Mouse (Mus musculus): ENCODE measurements around the gene Bcor. TPM values are rescaled to one million over a fixed set of nuclear protein-coding genes. Genes with fewer than 3 reads are reported as not detected.

Gene Bcor
- polyA plus RNA-seq, 1 experiment from 2014 or later = 23.5 TPM

GRCm38 (mm10) chrX:12153141-12154095 lies 6.7 kb downstream of the Bcor start:
- Histone ChIP-seq H3K4me1 (replicated peaks; ENCODE audit: control insufficient read depth, insufficient read depth, low read length) (peaks cover 8% of the 10 kb centered on the region; the same call in 1 of the 2 replicates), H3K4me2 (ENCODE audit: low read depth, low read length, severe bottlenecking) (no peak overlapping the region), H3K9ac (ENCODE audit: low read length) (no peak overlapping the region), H3K27ac (ENCODE audit: low read depth, low read length) (no peak overlapping the region), H3K9me3 (ENCODE audit: control insufficient read depth, low read length) (no peaks in the 10 kb centered on the region), H3K4me3 (ENCODE audit: low read depth, low read length) (no peak overlapping the region), H3K27me3 (ENCODE audit: control insufficient read depth, insufficient read depth, low read length) (peaks cover 62% of the 10 kb centered on the region), H3K36me3 (ENCODE audit: control insufficient read depth, insufficient read depth, low read length) (no peaks in the 10 kb centered on the region)
- 8% methylated on average over 31 of the region's 31 CpGs for WGBS
- peak; percentile 72 for DNase-seq (ENCODE audit: low spot score)
- ATAC-seq (replicated peaks; ENCODE audit: low FRiP score) = no peak

- peaks cover 53% of the 10 kb centered on the region for H3K27me3 ChIP-seq (ENCODE audit: control insufficient read depth, insufficient read depth, low read length)
- peak overlapping the region; percentile 50 for H3K4me2 ChIP-seq (ENCODE audit: low read depth, low read length, severe bottlenecking)
- ATAC-seq (replicated peaks; ENCODE audit: low FRiP score) = 0 out of 2 replicates have a peak, but pooled peaks have one; percentile 10
- no peaks in the 10 kb centered on the region for H3K36me3 ChIP-seq (ENCODE audit: control insufficient read depth, insufficient read depth, low read length)
- peak; percentile 57 for DNase-seq (ENCODE audit: low spot score)
- peak overlapping the region; percentile 6; the same call in 1 of the 2 replicates for H3K4me3 ChIP-seq (ENCODE audit: low read depth, low read length)
- H3K9me3 ChIP-seq (ENCODE audit: control insufficient read depth, low read length) = no peaks in the 10 kb centered on the region
- no peak overlapping the region for H3K27ac ChIP-seq (ENCODE audit: low read depth, low read length)
- H3K9ac ChIP-seq (ENCODE audit: low read length) = peak overlapping the region; percentile 23
- peaks cover 7% of the 10 kb centered on the region; the same call in 1 of the 2 replicates for H3K4me1 ChIP-seq (replicated peaks; ENCODE audit: control insufficient read depth, insufficient read depth, low read length)
- WGBS = 8% methylated on average over 40 of the region's 42 CpGs
These were observed 7.9 kb downstream of the Bcor start for GRCm38 (mm10) chrX:12151996-12152904.

- H3K4me1 ChIP-seq (replicated peaks; ENCODE audit: control insufficient read depth, insufficient read depth, low read length) = peaks cover 6% of the 10 kb centered on the region; the same call in 1 of the 2 replicates
- H3K4me2 ChIP-seq (ENCODE audit: low read depth, low read length, severe bottlenecking) = peak overlapping the region; percentile 50
- H3K27me3 ChIP-seq (ENCODE audit: control insufficient read depth, insufficient read depth, low read length) = peaks cover 46% of the 10 kb centered on the region
- ATAC-seq (replicated peaks; ENCODE audit: low FRiP score) (peak; percentile 37; the same call in 1 of the 2 replicates), DNase-seq (ENCODE audit: low spot score) (peak; percentile 62)
- peak overlapping the region; percentile 10; the same call in 1 of the 2 replicates for H3K4me3 ChIP-seq (ENCODE audit: low read depth, low read length)
- H3K9ac ChIP-seq (ENCODE audit: low read length) = peak overlapping the region; percentile 23
- no peak overlapping the region for H3K27ac ChIP-seq (ENCODE audit: low read depth, low read length)
- H3K9me3 ChIP-seq (ENCODE audit: control insufficient read depth, low read length) = no peaks in the 10 kb centered on the region
- no peaks in the 10 kb centered on the region for H3K36me3 ChIP-seq (ENCODE audit: control insufficient read depth, insufficient read depth, low read length)
- WGBS = 4% methylated on average over 43 of the region's 43 CpGs
These were observed 8.7 kb downstream of the Bcor start for GRCm38 (mm10) chrX:12151269-12151995.

- DNase-seq (ENCODE audit: low spot score) (no peak), ATAC-seq (replicated peaks; ENCODE audit: low FRiP score) (no peak)
- H3K4me1 ChIP-seq (replicated peaks; ENCODE audit: control insufficient read depth, insufficient read depth, low read length) = 0 out of 2 replicates have a peak, but pooled peaks cover 6% of the 10 kb centered on the region
These were observed 9.7 kb downstream of the Bcor start for GRCm38 (mm10) chrX:12150425-12150824.

GRCm38 (mm10) chrX:12146263-12146662 lies 13.9 kb downstream of the Bcor start:
- 84% methylated on average over 2 of the region's 2 CpGs for WGBS
- 0 out of 2 replicates have a peak, but pooled peaks cover 4% of the 10 kb centered on the region for H3K4me1 ChIP-seq (replicated peaks; ENCODE audit: control insufficient read depth, insufficient read depth, low read length)
- no peak overlapping the region for H3K9ac ChIP-seq (ENCODE audit: low read length)
- H3K4me2 ChIP-seq (ENCODE audit: low read depth, low read length, severe bottlenecking) = no peak overlapping the region
- no peaks in the 10 kb centered on the region for H3K36me3 ChIP-seq (ENCODE audit: control insufficient read depth, insufficient read depth, low read length)
- H3K27ac ChIP-seq (ENCODE audit: low read depth, low read length) = no peak overlapping the region
- no peak for ATAC-seq (replicated peaks; ENCODE audit: low FRiP score)
- peaks cover 11% of the 10 kb centered on the region; the same call in 1 of the 2 replicates for H3K27me3 ChIP-seq (ENCODE audit: control insufficient read depth, insufficient read depth, low read length)
- no peak overlapping the region for H3K4me3 ChIP-seq (ENCODE audit: low read depth, low read length)
- DNase-seq (ENCODE audit: low spot score) = no peak
- no peaks in the 10 kb centered on the region for H3K9me3 ChIP-seq (ENCODE audit: control insufficient read depth, low read length)

More at GRCm38 (mm10) chrX:12150425-12150824, 9.7 kb downstream of the Bcor start:
- H3K4me3 ChIP-seq (ENCODE audit: low read depth, low read length) = no peak overlapping the region
- H3K27me3 ChIP-seq (ENCODE audit: control insufficient read depth, insufficient read depth, low read length) = peaks cover 36% of the 10 kb centered on the region
- H3K4me2 ChIP-seq (ENCODE audit: low read depth, low read length, severe bottlenecking) = no peak overlapping the region
- WGBS = 9% methylated on average over 7 of the region's 7 CpGs
- H3K9me3 ChIP-seq (ENCODE audit: control insufficient read depth, low read length) = no peaks in the 10 kb centered on the region
- H3K27ac ChIP-seq (ENCODE audit: low read depth, low read length) = no peak overlapping the region
- no peaks in the 10 kb centered on the region for H3K36me3 ChIP-seq (ENCODE audit: control insufficient read depth, insufficient read depth, low read length)
- H3K9ac ChIP-seq (ENCODE audit: low read length) = no peak overlapping the region

GRCm38 (mm10) chrX:12142832-12143231 lies 17.3 kb downstream of the Bcor start:
- DNase-seq (ENCODE audit: low spot score) (no peak), ATAC-seq (replicated peaks; ENCODE audit: low FRiP score) (no peak)
- Histone ChIP-seq H3K4me3 (ENCODE audit: low read depth, low read length) (no peak overlapping the region), H3K36me3 (ENCODE audit: control insufficient read depth, insufficient read depth, low read length) (no peaks in the 10 kb centered on the region), H3K9me3 (ENCODE audit: control insufficient read depth, low read length) (no peaks in the 10 kb centered on the region), H3K4me2 (ENCODE audit: low read depth, low read length, severe bottlenecking) (no peak overlapping the region), H3K9ac (ENCODE audit: low read length) (no peak overlapping the region), H3K27ac (ENCODE audit: low read depth, low read length) (no peak overlapping the region), H3K4me1 (replicated peaks; ENCODE audit: control insufficient read depth, insufficient read depth, low read length) (peaks cover 3% of the 10 kb centered on the region; the same call in 1 of the 2 replicates), H3K27me3 (ENCODE audit: control insufficient read depth, insufficient read depth, low read length) (peaks cover 22% of the 10 kb centered on the region)
- WGBS = 63% methylated on average over 5 of the region's 5 CpGs

- H3K27ac ChIP-seq (ENCODE audit: low read depth, low read length) = no peak overlapping the region
- peak overlapping the region; percentile 59 for H3K9ac ChIP-seq (ENCODE audit: low read length)
- H3K4me2 ChIP-seq (ENCODE audit: low read depth, low read length, severe bottlenecking) = peak overlapping the region; percentile 49
- no peaks in the 10 kb centered on the region for H3K36me3 ChIP-seq (ENCODE audit: control insufficient read depth, insufficient read depth, low read length)
- ATAC-seq (replicated peaks; ENCODE audit: low FRiP score) (0 out of 2 replicates have a peak, but pooled peaks have one; percentile 10), DNase-seq (ENCODE audit: low spot score) (peak; percentile 63)
- WGBS = 3% methylated on average over 48 of the region's 51 CpGs
- peaks cover 42% of the 10 kb centered on the region for H3K27me3 ChIP-seq (ENCODE audit: control insufficient read depth, insufficient read depth, low read length)
- peak overlapping the region; percentile 19; the same call in 1 of the 2 replicates for H3K4me3 ChIP-seq (ENCODE audit: low read depth, low read length)
- H3K9me3 ChIP-seq (ENCODE audit: control insufficient read depth, low read length) = no peaks in the 10 kb centered on the region
- H3K4me1 ChIP-seq (replicated peaks; ENCODE audit: control insufficient read depth, insufficient read depth, low read length) = peaks cover 9% of the 10 kb centered on the region; the same call in 1 of the 2 replicates
These were observed 19.9 kb downstream of the Bcor start for GRCm38 (mm10) chrX:12140086-12140740.
